Mouse (Mus musculus): ENCODE results near the gene Adamts20.

DNA sequence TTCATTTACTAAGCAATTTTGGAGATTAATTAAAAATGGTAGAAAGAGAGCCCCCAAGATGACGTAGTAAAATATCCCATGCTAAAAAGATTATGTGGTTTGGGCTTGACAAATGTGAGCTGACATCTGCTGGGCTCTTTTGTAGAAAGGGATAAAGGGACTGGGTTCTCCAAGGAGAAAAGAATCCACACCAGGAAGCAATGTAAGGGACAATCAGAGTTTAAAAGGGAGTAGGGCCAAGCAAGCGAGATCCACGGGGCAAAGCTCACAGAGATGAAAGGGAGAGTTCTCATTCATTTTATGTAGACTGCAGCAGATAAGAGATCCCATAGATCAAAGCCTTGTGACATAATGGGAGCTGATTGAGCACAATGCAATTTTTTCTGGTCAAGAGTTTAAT is 3.0 kb downstream of the Adamts20 start:
- TF ChIP-seq CTCF (IDR thresholded peaks at IDR 0.05 in 2 of 3, conservative IDR thresholded peaks at IDR 0.05 in 1 of 3; ENCODE audit: control insufficient read depth in 1 of 3, insufficient read depth in 1 of 3, low read depth in 2 of 3, low read length in 3 of 3, poor library complexity in 1 of 3, severe bottlenecking in 1 of 3), result no peak
- TF ChIP-seq POLR2A (IDR thresholded peaks at IDR 0.05; ENCODE audit: control insufficient read depth in 1 of 2, insufficient read depth in 1 of 2, low read depth in 1 of 2, low read length in 2 of 2, poor library complexity in 1 of 2), result no peak
- TF ChIP-seq ZKSCAN1 (IDR thresholded peaks at IDR 0.05; ENCODE audit: low read depth, low read length), result no peak
- no peak for TF ChIP-seq POLR2AphosphoS2 (IDR thresholded peaks at IDR 0.05; ENCODE audit: low read length)
- TF ChIP-seq BHLHE40 (IDR thresholded peaks at IDR 0.05; ENCODE audit: borderline replicate concordance, low read depth, low read length), result no peak
- no peak for TF ChIP-seq ZC3H11A (IDR thresholded peaks at IDR 0.05; ENCODE audit: low read depth, low read length)
- TF ChIP-seq MAX (IDR thresholded peaks at IDR 0.05; ENCODE audit: low read length), result no peak
- TF ChIP-seq USF2 (IDR thresholded peaks at IDR 0.05; ENCODE audit: borderline replicate concordance in 1 of 2, insufficient read depth in 1 of 2, low read depth in 1 of 2, low read length in 2 of 2), result no peak
- TF ChIP-seq TAL1 (IDR thresholded peaks at IDR 0.05; ENCODE audit: low read length), result no peak
- TF ChIP-seq ELF1 (IDR thresholded peaks at IDR 0.05; ENCODE audit: low read depth, low read length), result no peak
- TF ChIP-seq SMC3 (IDR thresholded peaks at IDR 0.05; ENCODE audit: low read depth, low read length), result no peak
- no peak for TF ChIP-seq POLR2AphosphoS5 (IDR thresholded peaks at IDR 0.05; ENCODE audit: borderline replicate concordance, low read depth, low read length)

Measured in MEL (cell line).